Mouse (Mus musculus) limb, embryonic 13.5 days (tissue): ENCODE results near the gene Mgat5. TPM values are rescaled to one million over a fixed set of nuclear protein-coding genes. Genes with fewer than 3 reads are reported as not detected.

Experiments used
- ATAC-seq: fragments of 200-750 bp; cut with Nextera tagmentation; 2 replicates; pipeline ENCODE4 v1.8.0; 2017; ENCODE audit warnings: low read depth, moderate number of reproducible peaks, moderate TSS enrichment; ENCODE audit not compliant: low FRiP score
- H3K27ac ChIP-seq: fragments of 300-500 bp; sonication (generic); 2 replicates; pipeline ENCODE4 v1.5.1; 2015; ENCODE audit warnings: inconsistent platforms, mild to moderate bottlenecking, moderate library complexity
- H3K27me3 ChIP-seq: fragments of 300-500 bp; sonication (generic); 2 replicates; pipeline ENCODE4 v1.6.1; 2015; ENCODE audit warnings: mild to moderate bottlenecking, inconsistent platforms
- H3K36me3 ChIP-seq: fragments of 300-500 bp; sonication (generic); 2 replicates; pipeline ENCODE4 v1.6.1; 2015; ENCODE audit warnings: inconsistent platforms, mild to moderate bottlenecking, moderate library complexity
- H3K4me1 ChIP-seq: fragments of 300-500 bp; sonication (generic); 2 replicates; pipeline ENCODE4 v1.6.1; 2015; ENCODE audit warnings: inconsistent platforms
- H3K4me2 ChIP-seq: fragments of 300-500 bp; sonication (generic); replicated peaks from 2 replicates; pipeline ENCODE4 v1.6.1; 2015; ENCODE audit warnings: inconsistent platforms, mild to moderate bottlenecking, moderate library complexity
- H3K4me3 ChIP-seq: fragments of 300-500 bp; sonication (generic); 2 replicates; pipeline ENCODE4 v1.5.1; 2015; ENCODE audit warnings: moderate library complexity, mild to moderate bottlenecking, inconsistent platforms
- H3K9ac ChIP-seq: fragments of 300-500 bp; sonication (generic); 2 replicates; pipeline ENCODE4 v1.6.1; 2015; ENCODE audit warnings: mild to moderate bottlenecking, inconsistent platforms
- H3K9me3 ChIP-seq: fragments of 300-500 bp; sonication (generic); 2 replicates; pipeline ENCODE4 v1.6.1; 2016; ENCODE audit warnings: inconsistent platforms
- WGBS: fragments of 180-500 bp; shearing (Covaris S2); methylation state at CpG from one replicate; pipeline ENCODE4 v1.1.7; 2015; 5-methylcytosine and 5-hydroxymethylcytosine counted together
- polyA plus RNA-seq: library from polyadenylated mRNA; unstranded; fragments of >200 nt; fragmentation: Nextera tagmentation; extraction: Ambion mirVana; gene quantifications from 2 replicates; pipeline ENCODE4 v1.2.1, GENCODE M21; 2015

Mgat5 gene
- polyA plus RNA-seq, 1 experiment from 2014 or later: 6.0 TPM

- Histone ChIP-seq H3K27ac (no peak overlapping the region), H3K27me3 (no peaks in the 10 kb centered on the region), H3K4me2 (no peak overlapping the region), H3K4me1 (peaks cover 11% of the 10 kb centered on the region; the same call in 1 of the 2 replicates), H3K9me3 (no peaks in the 10 kb centered on the region), H3K9ac (no peak overlapping the region), H3K4me3 (no peak overlapping the region), H3K36me3 (no peaks in the 10 kb centered on the region)
- WGBS: 68% methylated on average over 8 of the region's 8 CpGs
- no peak for ATAC-seq
These were observed 109.0 kb downstream of the Mgat5 start for GRCm38 (mm10) chr1:127313652-127314350.

GRCm38 (mm10) chr1:127315763-127316627, 111.2 kb downstream of the Mgat5 start:
- H3K4me1 ChIP-seq: peaks cover 11% of the 10 kb centered on the region; the same call in 1 of the 2 replicates
- no peaks in the 10 kb centered on the region for H3K9me3 ChIP-seq
- no peak overlapping the region for H3K4me3 ChIP-seq
- no peak overlapping the region for H3K9ac ChIP-seq
- WGBS: 89% methylated on average over 13 of the region's 13 CpGs
- H3K4me2 ChIP-seq: no peak overlapping the region
- ATAC-seq: no peak
- no peak overlapping the region for H3K27ac ChIP-seq
- H3K27me3 ChIP-seq: no peaks in the 10 kb centered on the region
- peaks cover 6% of the 10 kb centered on the region for H3K36me3 ChIP-seq

GRCm38 (mm10) chr1:127316651-127317050, 111.8 kb downstream of the Mgat5 start:
- WGBS: 76% methylated on average over 6 of the region's 6 CpGs
- no peak for ATAC-seq
- H3K4me1 ChIP-seq: peaks cover 11% of the 10 kb centered on the region; the same call in 1 of the 2 replicates
- H3K9me3 ChIP-seq: no peaks in the 10 kb centered on the region
- no peaks in the 10 kb centered on the region for H3K27me3 ChIP-seq
- peaks cover 8% of the 10 kb centered on the region for H3K36me3 ChIP-seq
- H3K27ac ChIP-seq: no peak overlapping the region
- H3K4me2 ChIP-seq: no peak overlapping the region
- no peak overlapping the region for H3K9ac ChIP-seq
- H3K4me3 ChIP-seq: no peak overlapping the region

GRCm38 (mm10) chr1:127317541-127317940, 112.7 kb downstream of the Mgat5 start:
- Histone ChIP-seq H3K36me3 (peaks cover 8% of the 10 kb centered on the region), H3K9ac (no peak overlapping the region), H3K4me2 (no peak overlapping the region), H3K27me3 (no peaks in the 10 kb centered on the region), H3K4me1 (peaks cover 11% of the 10 kb centered on the region; the same call in 1 of the 2 replicates), H3K27ac (no peak overlapping the region), H3K4me3 (no peak overlapping the region), H3K9me3 (no peaks in the 10 kb centered on the region)
- 33% methylated on average over 9 of the region's 9 CpGs for WGBS
- no peak for ATAC-seq

GRCm38 (mm10) chr1:127318486-127318885, 113.7 kb downstream of the Mgat5 start:
- Histone ChIP-seq H3K9ac (no peak overlapping the region), H3K9me3 (no peaks in the 10 kb centered on the region), H3K36me3 (peaks cover 12% of the 10 kb centered on the region), H3K4me1 (peaks cover 11% of the 10 kb centered on the region; the same call in 1 of the 2 replicates), H3K4me2 (no peak overlapping the region), H3K4me3 (no peak overlapping the region), H3K27ac (no peak overlapping the region), H3K27me3 (no peaks in the 10 kb centered on the region)
- WGBS: 75% methylated on average over 7 of the region's 7 CpGs
- ATAC-seq: no peak

- Histone ChIP-seq H3K9ac (no peak overlapping the region), H3K4me1 (peaks cover 8% of the 10 kb centered on the region; the same call in 1 of the 2 replicates)
These were observed 115.0 kb downstream of the Mgat5 start for GRCm38 (mm10) chr1:127319768-127320167.

GRCm38 (mm10) chr1:127320956-127321355, 116.1 kb downstream of the Mgat5 start:
- Histone ChIP-seq H3K27me3 (no peaks in the 10 kb centered on the region), H3K4me3 (no peak overlapping the region), H3K9ac (no peak overlapping the region), H3K4me2 (no peak overlapping the region), H3K27ac (no peak overlapping the region), H3K36me3 (peaks cover 24% of the 10 kb centered on the region), H3K9me3 (no peaks in the 10 kb centered on the region), H3K4me1 (peaks cover 8% of the 10 kb centered on the region; the same call in 1 of the 2 replicates)
- ATAC-seq: no peak
- WGBS: 82% methylated on average over 10 of the region's 10 CpGs

More at GRCm38 (mm10) chr1:127319768-127320167, 115.0 kb downstream of the Mgat5 start:
- 77% methylated on average over 6 of the region's 6 CpGs for WGBS
- H3K27ac ChIP-seq: no peak overlapping the region
- peaks cover 24% of the 10 kb centered on the region for H3K36me3 ChIP-seq
- H3K4me3 ChIP-seq: no peak overlapping the region
- H3K9me3 ChIP-seq: no peaks in the 10 kb centered on the region
- no peak overlapping the region for H3K4me2 ChIP-seq
- no peaks in the 10 kb centered on the region for H3K27me3 ChIP-seq
- no peak for ATAC-seq

- 69% methylated on average over 3 of the region's 3 CpGs for WGBS
- H3K9ac ChIP-seq: no peak overlapping the region
These were observed 116.8 kb downstream of the Mgat5 start for GRCm38 (mm10) chr1:127321638-127322037.

GRCm38 (mm10) chr1:127322169-127322805, 117.5 kb downstream of the Mgat5 start:
- 78% methylated on average over 5 of the region's 5 CpGs for WGBS
- Histone ChIP-seq H3K27me3 (no peaks in the 10 kb centered on the region), H3K36me3 (peaks cover 24% of the 10 kb centered on the region), H3K9me3 (no peaks in the 10 kb centered on the region), H3K4me3 (no peak overlapping the region), H3K4me1 (peaks cover 4% of the 10 kb centered on the region; the same call in 1 of the 2 replicates), H3K27ac (no peak overlapping the region), H3K4me2 (no peak overlapping the region), H3K9ac (no peak overlapping the region)
- no peak for ATAC-seq

More at GRCm38 (mm10) chr1:127321638-127322037, 116.8 kb downstream of the Mgat5 start:
- Histone ChIP-seq H3K9me3 (no peaks in the 10 kb centered on the region), H3K36me3 (peaks cover 24% of the 10 kb centered on the region), H3K4me3 (no peak overlapping the region), H3K27me3 (no peaks in the 10 kb centered on the region), H3K4me2 (no peak overlapping the region), H3K4me1 (peaks cover 8% of the 10 kb centered on the region; the same call in 1 of the 2 replicates), H3K27ac (no peak overlapping the region)
- no peak for ATAC-seq

GRCm38 (mm10) chr1:127325601-127326198, 120.9 kb downstream of the Mgat5 start:
- Histone ChIP-seq H3K36me3 (peaks cover 21% of the 10 kb centered on the region), H3K27ac (no peak overlapping the region), H3K27me3 (no peaks in the 10 kb centered on the region), H3K4me2 (no peak overlapping the region), H3K9me3 (no peaks in the 10 kb centered on the region), H3K4me1 (no peaks in the 10 kb centered on the region), H3K4me3 (no peak overlapping the region), H3K9ac (no peak overlapping the region)
- 43% methylated on average over 8 of the region's 8 CpGs for WGBS
- no peak for ATAC-seq

GRCm38 (mm10) chr1:127327773-127328172, 123.0 kb downstream of the Mgat5 start:
- no peak for ATAC-seq
- Histone ChIP-seq H3K4me1 (no peaks in the 10 kb centered on the region), H3K27me3 (no peaks in the 10 kb centered on the region)

More at GRCm38 (mm10) chr1:127327773-127328172, 123.0 kb downstream of the Mgat5 start:
- no peak overlapping the region for H3K27ac ChIP-seq
- no peak overlapping the region for H3K9ac ChIP-seq
- peaks cover 20% of the 10 kb centered on the region; the same call in 1 of the 2 replicates for H3K36me3 ChIP-seq
- no peak overlapping the region for H3K4me3 ChIP-seq
- no peaks in the 10 kb centered on the region for H3K9me3 ChIP-seq
- 82% methylated on average over 6 of the region's 6 CpGs for WGBS
- no peak overlapping the region for H3K4me2 ChIP-seq
